Mouse (Mus musculus) frontal cortex, postnatal 25 days (tissue): ENCODE results near the gene Tep1.
"Not testable (repeated sequence)": the region's sequence is repeated elsewhere in the genome, so short reads cannot be mapped to it uniquely, and the experiment has no call there.

Source experiments
- DNase-seq, 2 experiments: peaks; one replicate each; pipeline ENCODE4 v3.0.0; 2022; ENCODE audit warnings: low spot score in 2 of 2

Gene Tep1

DNA sequence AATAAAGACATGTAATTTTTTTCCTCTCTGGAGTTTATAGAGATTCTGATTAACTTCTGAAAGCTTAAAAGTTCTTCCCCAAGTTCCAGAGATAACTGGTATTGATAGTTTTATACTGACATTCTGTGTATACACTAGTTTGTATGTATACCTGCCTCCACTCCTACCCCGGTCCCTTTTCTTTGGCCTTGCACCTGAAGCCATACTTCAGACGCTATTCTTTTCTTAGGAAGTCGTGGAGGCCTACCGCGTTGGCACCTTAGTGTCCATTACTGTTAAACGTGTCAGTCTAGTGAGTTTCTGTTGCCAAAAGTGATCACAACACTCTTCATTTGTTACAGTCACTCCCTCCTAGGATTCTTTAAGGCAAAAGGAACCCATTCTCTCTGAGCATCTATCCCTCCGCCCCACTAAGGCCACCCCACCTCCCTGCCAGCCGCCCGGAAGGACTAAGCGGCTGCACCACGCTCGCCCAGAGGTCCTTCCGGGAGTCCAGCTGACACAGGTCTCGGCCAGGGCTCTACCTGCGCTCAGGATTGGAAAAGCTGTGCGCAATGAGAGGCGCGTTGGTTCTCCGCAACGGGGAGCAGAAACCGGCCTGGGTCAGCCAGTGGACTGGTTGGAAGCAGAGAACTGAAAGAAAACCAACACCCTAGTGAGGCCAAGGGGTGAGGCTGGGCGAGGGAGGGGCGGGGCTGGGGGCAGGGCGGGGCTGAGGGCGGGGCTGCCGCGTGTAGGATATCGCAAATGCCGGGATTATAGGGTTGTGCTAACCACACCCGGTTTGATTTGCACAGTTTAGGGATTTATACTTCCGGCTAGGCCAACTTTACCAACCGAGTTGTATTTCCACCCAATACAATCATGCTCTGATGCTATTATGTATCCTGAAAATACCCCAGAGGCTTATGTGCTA, at the start of gene Tep1:
Tep1 (minus strand) TSS at position 672 of the 916 bp plus-strand sequence.
- DNase-seq: peak; percentile 24 to 41

DNA sequence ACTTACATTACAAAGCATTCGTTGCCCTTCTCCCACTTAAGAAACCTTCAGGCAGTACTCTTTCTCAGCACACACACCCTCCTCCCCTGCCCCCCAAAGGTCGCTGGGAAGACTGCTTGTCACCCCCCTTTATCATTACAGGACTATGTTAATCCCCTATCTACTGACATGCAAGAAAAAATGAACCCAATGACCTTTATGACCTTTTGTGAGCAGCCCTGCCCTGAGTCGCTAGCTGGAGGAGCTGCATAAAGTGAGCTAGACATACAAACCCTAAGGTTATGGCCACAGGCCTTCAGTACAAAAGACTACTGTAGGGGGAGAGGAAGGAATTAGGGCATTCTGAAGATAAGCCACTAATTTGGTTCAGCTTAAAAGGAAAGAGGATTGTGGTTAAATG, 41.0 kb upstream of the Tep1 start:
- DNase-seq: no peak

DNA sequence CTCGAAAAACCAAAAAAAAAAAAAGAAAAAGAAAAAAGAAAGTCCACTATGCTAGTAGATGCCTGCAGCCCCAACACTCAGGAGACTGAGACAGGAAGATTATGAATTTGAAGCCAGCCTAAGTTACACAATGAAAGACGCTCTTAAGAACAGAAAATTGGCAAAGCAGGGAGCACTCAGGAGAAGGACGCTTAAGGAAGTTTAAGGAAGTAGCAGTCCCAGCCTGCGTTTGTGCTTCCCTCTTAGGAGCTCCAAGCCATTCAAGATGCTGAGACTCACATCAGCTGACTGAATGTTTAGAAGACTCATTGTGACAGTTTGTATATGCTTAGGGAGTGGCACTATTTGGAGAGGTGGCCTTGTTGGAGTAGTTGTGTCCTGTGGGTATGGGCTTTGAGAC, 37.8 kb upstream of the Tep1 start:
- no peak for DNase-seq

DNA sequence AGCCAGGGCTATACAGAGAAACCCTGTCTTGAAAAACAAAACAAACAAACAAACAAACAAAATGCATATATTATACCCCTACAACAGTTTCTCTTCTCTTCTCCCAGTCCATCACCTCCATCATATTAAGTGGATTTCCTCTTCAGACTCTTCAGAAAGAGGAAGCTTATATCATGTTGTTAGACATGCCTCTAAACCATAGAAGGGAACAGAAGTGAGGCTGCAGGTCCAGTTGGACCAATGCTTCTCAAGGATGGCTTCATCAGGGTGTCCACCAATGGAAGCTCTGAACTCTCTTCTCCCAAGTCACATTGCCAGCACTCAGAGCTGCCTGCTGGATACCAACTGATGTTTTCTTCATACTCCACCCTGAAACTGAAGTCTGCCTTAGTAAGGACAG, 35.0 kb upstream of the Tep1 start:
- not testable (repeated sequence) for DNase-seq

DNA sequence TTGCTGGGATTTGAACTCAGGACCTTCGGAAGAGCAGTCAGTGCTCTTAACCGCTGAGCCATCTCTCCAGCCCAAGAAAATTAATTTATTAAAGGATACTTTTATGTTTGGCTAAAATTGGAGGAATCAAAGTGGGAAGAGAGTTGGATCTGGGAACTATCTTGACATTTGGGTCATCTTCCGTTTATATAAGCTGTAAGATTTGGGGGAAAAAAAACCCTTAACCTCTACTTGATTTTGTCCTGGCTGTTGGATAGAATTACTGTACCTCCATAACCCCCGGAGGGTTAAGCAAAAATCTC, 34.4 kb upstream of the Tep1 start:
- no peak for DNase-seq

DNA sequence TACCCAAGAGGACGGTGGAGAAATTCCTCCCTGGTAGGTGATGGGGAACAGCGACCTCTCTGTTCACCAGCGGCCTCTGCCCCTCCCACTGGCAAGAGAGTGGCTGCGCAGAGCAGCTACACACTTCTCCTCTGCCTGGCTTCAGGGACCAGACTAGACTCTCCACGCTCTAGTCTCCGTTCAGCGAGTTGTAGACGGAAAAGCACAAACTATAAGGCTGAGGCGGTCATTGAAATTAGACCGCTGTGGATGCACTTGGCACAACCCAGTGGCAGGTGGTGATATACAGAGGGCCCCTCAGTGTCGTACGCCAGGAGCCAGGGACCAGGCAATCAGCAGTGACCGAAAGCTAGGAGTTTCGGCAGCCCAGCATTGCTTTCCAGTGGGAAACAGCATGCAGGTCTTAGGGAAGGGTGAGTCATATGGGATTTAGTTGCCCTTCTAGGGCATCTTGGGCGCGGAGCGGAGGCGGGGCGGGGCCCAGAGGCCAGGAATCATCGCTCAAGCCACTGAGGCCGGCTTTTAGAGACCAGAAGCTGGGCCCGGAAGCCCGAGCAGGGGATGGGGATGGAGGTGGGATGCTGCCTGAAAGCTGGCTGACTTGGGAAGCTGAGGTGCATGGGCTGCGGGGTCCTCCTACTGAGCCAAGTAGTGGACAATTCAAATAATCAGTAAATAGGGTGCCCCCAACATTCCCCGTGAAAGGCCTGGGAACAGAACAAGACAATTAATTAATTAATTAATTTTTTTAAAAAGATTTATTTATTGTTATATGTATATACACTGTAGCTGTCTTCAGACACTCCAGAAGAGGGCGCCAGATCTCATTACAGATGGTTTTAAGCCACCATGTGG, 33.8 kb upstream of the Tep1 start:
- DNase-seq: no peak

DNA sequence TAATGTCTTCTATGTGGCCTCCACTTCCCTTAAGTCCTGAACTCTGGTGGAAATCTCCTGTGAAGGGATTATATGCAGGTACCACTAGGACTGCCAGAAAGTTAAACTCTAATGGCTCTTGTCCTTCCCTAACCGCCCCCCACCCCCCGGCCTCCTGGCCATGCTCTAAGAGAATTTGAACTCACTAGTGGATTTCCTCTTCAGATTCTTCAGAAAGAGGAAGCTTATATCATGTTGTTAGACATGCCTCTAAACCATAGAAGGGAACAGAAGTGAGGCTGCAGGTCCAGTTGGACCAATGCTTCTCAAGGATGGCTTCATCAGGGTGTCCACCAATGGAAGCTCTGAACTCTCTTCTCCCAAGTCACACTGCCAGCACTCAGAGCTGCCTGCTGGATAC, 27.6 kb upstream of the Tep1 start:
- DNase-seq: not testable (repeated sequence)

DNA sequence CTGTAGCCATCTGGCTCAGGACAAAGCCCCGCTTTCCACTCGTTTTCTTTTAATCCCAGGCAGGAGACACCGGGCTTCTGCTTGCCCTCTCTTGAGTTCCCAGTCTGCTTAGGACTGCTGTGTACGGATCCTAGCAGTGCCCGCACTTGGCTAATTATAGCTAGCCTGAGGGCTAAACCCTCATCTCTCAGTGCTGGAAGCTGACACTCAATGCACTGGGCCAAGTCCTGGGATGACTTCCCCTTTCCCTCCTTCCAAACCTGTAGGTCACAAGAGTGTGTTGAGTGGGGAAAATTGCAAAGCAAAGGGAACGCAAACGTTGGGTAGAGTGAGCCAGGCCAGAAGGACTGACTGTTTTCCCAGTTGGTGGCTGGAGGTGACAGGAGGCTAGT, 27.0 kb upstream of the Tep1 start, which contains the start of gene Klhl33:
Klhl33 (minus strand) TSS at position 134 of the 392 bp plus-strand sequence.
- DNase-seq: no peak

DNA sequence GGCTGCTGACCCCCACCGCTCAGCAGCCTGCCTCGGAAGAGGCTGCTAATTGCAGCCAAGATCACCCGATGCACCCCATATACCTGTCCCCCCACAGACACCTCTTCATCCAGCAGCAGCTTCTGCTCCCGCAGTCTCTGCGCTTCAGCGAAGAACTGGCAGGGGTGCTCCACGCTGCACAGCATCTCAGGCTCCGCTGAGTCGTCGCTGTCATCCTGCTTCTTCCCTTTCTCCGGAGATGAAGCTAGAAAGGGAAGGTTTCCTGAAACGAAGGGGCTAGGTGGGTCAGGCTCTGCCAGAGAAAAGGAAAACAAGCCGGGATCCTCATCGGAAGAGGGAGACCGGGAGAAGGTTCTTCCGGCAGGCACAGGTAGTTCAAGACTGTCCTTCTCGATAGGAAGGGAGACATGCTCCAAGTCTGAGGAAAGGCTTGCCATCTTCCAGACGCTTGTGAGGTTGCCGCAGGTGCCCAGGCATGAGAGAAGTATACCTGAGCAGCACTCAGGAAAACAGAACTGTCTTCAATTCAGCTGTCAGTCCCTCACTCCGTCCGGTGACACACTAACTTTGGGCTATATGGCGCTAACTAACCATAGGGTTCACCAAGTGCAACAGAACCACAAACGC, 26.5 kb upstream of the Tep1 start:
- peak; percentile 11 to 17 for DNase-seq

DNA sequence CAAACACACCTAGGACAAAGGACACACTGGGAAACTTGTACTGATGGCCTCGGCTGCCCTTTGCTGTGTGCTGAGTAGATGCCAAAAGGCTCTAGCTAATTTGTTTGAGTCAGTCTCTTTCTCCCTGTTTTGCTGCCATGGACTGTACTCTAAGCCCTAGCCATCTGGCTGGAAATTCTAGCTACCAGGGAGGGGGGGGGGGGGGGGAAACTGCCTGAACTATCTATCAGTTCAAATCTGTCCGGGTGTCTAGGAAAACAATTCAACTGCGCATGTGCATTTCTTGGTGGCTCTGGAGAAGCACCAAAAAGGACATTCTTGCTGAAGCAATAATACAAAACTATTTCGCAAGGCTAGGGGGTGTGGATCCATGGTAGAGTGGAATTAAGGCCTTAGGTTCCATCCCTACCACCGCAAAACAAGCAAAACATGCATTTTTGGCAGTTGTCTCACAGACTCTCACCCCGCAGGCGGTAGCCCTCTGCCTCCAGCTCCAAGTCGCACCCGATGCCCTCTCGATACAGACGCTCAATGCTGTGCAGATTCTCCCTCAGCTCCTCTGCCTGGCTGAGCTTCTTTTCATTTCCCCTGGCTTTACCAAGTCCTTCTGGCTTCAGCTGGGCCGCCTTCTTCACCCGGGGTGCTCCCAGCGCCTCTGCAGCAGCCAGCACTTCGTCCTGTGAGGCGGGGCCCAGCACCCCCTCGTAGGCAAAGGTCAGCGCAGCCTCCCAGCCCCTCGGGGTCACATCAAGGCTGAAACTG, 25.8 kb upstream of the Tep1 start:
- DNase-seq: peak; percentile 14 to 18

DNA sequence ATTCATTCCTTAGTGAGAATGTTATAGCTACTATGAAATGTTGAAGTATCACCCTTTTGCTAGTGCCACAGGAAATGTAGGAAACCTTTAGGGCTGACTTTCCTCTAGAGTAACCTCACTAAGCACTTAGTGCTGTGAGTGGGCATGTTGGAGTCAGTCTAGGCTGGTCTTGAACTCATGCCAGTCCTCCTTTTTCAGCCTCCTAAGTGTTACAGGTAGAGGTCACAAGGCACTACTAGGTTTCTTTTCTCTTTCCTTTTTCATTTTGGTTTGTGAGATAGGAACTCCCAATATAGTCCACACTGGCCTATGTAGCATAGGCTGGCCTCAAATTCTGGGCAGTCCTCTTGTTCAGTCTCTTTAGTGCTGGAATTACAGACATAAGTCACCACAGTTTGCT, 25.0 kb upstream of the Tep1 start:
- DNase-seq: no peak

DNA sequence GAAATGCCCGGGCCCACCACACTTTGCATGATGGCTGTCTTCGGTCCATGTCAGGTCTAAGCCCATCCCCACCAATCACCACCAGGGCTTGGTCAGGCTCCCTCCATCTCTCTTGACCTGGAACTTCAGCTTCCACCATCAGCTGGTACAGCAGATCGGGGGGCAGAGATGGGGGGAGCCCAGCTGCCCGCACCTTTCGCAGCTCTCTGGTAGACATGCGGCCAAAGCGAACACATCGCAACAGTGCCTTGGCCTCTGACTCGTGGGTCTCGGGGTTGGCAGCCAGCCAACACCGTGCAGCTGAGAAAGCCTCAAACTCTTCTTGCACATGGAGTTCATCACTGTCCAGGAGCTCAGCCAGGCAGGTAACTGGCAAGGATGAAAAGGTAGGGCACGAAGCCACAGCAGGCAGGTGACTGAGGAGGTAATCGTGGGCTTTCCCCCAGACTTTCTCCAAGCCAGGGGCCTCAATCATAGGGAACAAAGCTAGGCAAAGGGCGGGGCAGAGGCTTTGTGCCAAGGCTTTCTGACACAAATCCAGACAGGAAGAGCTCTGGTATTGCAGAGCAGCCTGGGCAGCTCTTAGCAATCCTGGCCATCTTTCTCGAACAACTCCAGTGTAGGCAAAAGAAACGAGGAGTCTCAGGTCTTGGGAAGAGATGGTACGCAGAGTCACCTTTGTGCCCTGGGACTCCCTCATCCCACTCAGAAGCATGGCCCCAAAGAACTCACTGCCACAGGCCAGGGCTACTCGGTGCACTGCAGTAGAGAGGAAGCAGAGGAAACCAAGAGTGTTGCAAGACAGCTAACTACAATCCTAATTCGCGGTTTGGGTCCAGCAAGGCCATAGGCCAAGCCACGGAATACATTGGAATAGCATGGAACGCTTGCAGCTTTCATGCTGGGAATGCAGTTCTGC, 22.4 kb upstream of the Tep1 start:
- DNase-seq: no peak

DNA sequence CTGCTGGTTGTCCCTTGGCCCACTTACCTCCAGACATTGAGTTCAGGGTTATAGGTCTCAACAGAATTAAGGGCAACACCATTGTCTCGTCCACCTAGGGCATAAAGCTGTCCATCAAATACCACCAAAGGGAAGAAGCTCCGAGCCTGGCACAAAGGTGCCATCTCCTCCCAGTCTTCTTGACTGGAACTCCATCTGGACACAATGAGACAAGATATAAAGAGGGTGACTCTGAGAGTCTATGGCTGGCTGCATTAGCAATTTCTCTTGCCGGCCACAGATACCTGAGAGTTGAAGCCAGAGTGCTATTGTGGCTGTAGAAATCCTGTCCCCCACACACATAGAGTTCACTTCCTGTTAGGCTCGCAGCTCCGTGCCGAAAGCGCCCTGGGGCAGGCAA, 21.7 kb upstream of the Tep1 start:
- DNase-seq: no peak

DNA sequence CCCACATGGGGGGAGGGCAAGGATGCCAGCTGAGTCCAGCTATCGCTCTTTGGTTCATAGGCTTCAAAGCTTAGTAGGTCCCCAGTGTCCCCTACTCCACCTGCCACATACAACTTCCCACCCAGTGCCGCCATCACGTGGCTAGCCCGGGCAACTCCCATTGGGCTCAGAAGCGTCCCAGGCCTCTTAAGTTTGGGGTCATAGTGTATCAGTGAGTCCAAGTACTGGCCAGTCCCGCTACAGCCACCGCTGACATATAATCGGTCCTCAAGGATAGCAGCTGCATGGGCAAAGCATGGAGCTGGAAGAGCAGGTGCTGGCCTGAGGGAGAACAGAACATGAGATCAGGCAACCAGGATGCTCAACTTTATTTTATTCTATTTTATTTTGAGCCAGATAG, 21.3 kb upstream of the Tep1 start:
- no peak for DNase-seq

DNA sequence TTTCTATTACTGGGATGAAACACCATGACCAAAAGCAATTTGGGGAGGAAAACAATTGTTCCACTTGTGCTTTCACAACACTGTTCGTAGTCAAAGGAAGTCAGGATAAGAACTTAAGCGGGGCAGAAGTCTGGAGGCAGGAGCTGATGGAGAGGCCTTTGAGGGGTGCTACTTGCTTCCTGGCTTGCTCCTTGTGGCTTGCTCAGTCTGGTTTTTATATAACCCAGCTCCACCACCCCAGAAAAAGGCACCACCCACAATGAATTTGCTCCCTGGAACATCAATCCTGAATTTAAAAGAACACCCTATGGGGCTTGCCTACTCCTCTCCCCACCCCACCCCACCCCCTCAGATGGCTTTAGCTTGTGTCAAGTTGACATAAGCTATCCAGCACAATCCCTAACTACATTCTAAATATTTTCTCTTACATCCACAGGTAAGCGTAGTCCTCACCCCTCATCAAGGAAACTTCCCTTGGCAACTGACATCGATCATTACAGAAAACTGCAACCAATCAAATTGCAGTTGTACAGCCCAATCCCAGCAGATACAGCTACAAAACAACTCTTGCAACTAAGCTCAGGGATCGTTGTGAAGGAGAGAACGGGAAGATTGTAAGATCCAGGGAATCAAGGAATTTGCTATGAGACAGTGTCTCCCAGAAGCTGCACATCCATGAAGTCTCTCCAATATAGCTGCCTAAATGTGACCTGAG, 6.0 kb upstream of the Tep1 start:
- DNase-seq: no peak

DNA sequence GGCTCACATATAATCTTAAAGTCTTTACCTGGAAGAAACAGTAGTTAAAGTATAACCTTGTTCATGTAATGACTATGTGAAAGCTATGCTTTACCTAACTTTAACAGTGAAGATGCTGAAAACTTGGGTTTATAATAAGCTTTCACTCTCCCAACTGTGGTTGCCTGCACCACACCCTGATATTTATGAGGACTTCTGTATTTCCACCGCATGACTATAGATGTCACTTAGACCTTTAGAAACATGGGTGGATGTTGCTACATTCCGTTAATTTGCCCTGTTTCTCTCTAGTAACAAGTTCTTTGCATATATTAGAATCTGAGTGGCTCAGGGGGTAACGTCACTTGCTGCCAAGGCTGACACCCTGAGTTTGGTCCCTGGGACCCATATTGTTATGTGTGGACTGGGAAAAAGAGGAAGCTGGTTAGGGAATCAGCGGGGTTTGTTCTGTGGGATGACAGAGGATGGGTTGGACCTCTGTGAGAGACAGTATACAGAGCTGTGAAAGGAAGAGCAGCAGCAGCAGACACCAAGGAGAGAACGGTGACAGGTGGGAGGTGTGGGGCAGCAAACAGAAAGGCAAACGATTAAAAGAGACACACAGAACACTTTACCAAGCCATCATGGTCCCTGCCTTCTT, 5.4 kb upstream of the Tep1 start:
- DNase-seq: no peak

DNA sequence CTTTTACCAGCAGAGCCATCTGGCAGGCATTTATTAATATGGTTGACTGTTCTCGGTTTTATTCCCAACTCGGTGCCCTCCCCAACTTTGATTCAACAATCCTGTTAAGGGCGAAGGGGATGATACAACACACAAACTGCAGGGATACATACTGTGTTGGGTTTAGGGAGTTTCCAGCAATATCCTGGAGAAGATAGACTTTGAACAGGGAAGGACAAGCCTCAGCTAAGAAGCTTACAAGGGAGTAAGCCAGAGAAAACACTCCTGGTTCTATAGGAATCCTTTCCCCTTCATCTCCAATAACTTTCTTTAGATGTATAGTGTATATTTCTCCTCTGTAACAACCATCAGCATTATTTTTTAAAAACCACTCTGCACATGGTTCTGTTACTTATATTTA, 4.8 kb upstream of the Tep1 start:
- no peak for DNase-seq

DNA sequence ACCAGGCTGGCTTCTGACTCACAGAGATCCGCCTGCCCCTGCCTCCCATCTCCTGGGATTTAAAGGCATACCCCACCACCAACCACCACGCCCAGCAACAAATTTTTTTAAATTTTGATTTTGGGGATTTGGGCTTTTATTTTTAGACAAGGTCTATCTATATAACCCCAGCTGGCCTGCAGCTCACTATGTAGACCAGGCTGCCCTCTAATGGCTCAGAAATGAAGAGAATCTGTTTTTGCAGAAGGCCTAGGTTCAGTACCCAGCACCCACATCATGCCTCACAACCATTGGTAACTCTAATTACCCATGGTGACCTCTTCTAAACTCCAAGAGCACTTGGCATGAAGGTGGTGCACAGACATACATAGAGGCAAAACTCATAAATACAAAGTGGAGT, 924 bp upstream of the Tep1 start:
- no peak for DNase-seq

DNA sequence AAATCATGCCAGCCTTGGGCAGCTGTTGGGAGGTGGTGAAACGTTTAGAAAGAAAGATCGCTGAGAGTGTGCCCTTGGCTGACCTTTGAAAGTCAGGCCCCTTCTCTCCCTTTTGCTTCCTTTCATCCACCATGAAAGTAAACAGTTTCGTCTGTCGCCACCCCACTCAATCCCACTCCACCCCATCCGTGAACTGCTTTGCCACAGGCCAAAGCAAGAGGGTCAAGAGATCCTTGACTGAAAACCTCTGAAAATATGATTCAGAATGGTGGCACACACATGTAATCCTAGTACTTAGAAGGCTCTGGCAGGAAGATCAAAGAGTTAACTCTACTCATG, 414 bp upstream of the Tep1 start:
- no peak for DNase-seq

DNA sequence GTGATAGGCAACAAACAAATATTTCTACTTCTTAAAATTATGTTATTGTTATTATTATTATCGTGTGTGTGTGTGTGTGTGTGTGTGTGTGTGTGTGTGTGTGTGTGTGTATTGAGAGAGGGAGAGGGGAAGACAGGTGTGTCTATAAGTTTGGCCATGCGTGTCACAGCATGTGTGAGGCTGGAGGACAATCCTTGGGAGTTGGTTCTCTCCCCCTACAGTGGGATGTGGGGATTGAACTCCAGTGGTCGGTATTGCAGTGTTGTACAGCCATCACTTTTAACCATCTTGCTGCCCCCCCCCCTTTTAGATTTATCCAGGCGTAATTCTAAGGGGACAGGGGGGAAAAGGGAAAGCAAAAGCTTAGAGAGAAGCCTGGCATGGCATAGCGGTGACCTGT, 1.7 kb downstream of the Tep1 start:
- no peak for DNase-seq
